Mouse (Mus musculus): ENCODE measurements at regions not wholly inside any gene's neighbourhood (a gene's known extent, or its start where the extent isn't known, plus 50 kb on each side); places are given as distances from the start of the nearest gene placed in this dataset.

DNA sequence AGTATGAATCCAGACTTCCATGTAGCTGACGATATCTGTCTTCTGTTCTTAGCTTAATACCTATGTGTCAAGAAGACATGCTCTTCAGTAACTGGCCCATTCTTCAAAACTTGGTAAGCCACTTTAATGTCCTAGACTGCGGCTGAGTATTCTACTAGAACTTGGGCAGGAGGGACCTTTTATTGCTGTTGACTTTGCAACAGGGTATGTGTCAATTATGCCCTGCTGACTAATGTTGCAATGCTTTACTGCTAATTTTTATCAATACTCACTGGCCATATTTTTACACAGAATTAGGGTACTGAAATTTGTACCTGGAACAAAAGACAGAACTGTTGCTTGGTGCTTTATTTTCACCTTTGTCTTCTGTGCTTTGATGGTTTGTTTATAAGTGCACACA lies 746.9 kb downstream of the Ppargc1a start:
- no peak for DNase-seq (ENCODE audit: low read depth, low spot score)

GRCm38 (mm10) chr5:50819959-50820358 lies 747.6 kb downstream of the Ppargc1a start:
- DNase-seq (ENCODE audit: low read depth, low spot score) = no peak

DNA sequence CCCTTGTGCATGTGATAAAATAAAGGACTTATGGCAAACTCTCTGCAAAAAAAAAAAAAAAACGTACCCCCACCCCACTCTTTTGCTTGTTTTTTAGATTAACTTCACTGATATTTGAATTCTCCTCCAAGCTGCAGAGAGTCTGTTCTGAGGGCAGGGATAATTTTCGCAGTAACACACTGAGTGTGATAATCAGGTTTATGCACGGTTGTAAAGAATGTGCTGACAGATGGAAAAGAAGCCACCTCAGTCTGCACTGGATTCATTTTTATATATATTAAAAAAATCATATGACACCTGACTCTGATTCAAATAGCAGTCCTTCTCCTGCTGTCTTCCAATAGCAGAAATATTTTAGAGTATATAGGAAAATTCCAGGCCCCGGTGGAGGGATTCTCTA lies 736.5 kb upstream of the Adgra3 start:
- no peak for DNase-seq (ENCODE audit: low read depth, low spot score)

DNA sequence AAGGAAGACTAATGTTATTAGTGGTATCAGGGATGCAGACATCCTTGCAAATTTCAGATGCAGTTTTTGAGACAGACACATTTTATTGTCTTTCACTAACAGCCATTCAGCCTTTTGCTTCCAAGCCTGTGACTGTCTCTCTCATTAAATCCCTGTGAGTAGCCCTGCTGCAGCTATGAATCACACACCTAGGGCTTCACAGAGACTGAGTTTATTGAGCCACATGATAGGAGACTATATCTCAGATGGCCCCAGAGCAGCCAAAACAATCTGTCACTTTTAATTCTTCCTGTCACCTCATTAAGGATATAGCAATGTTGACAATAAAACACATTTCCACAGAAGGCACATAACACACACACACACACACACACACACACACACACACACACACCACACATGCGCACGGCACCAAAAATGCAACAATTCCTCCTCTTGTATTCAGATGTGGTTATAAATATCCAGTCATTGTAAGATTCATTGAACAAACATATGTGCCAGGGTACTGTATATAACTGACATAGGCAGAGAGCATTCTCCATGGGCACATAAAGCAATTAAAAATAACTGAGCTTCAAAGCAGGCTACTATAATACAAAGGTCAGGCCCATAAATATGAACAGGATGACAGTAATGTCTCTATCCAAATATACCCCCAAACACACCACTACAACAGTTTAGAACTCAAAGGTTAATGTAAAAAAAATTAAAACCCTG lies 735.8 kb upstream of the Adgra3 start:
- no peak for DNase-seq (ENCODE audit: low read depth, low spot score)

DNA sequence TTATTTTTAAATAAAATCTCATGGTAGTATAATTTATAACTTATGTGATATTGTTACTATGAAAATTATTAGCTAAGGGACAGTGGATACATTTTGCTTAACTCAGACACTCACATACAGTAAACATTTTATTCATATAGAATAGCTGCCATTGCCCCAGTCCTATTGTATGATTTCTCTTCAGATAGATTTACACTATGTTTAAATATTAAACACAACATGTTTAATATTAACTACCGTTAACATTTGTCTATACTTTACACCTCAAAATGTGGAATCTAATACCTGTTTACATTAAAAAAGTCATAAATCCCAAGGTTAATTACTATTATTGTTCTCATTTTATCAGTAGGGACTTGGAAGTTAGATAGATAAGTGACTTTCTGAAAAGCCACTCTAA lies 734.8 kb upstream of the Adgra3 start:
- DNase-seq (ENCODE audit: low read depth, low spot score) = no peak

DNA sequence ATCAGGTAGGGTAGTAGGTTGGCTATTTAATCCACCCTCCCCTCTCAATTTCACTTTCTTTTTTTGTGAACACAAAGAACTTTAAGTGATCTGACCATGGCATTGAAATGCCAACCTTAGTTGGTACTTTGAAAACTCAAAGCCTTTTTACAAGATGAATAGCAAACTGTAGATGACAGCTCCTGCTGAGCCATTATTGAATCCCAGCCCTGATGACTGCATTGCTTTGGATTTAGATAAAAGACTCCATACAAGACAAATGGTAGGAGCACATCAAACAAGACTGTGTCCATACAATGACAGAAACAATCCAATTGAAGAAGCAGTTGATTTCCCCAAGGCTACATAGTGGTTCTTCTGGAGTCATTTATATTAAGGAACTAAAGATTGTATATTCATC lies 726.5 kb upstream of the Adgra3 start:
- DNase-seq (ENCODE audit: low read depth, low spot score) = no peak

- no peak for DNase-seq (ENCODE audit: low read depth, low spot score)
Observed at GRCm38 (mm10) chr5:50779138-50779537, 720.3 kb upstream of the Adgra3 start.

- DNase-seq (ENCODE audit: low read depth, low spot score) = no peak
Observed at GRCm38 (mm10) chr5:50778221-50778620, 719.4 kb upstream of the Adgra3 start.

DNA sequence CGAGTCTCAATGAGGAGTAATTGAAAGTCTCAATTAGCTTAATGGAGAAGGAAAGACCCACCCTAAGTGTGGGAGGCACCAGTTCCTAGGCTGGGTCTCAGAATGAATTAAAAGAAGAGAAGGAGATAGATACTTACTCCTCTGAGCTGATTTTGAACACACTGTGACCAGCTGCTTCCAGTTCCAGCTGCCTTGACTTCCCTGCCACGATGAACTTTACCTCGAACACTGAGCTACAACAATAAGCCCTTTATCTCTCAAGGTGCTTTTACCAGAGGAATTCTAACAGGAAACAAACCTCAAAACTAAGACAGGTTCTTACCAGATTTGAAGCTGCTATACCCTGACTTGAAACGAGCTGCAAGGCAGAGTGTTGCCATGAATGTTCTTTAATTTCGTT lies 703.5 kb upstream of the Adgra3 start:
- DNase-seq (ENCODE audit: low read depth, low spot score) = no peak

GRCm38 (mm10) chr5:50760386-50760785 lies 701.6 kb upstream of the Adgra3 start:
- no peak for DNase-seq (ENCODE audit: low read depth, low spot score)

- DNase-seq (ENCODE audit: low read depth, low spot score) = peak; percentile 11
Observed at GRCm38 (mm10) chr5:50752766-50753165, 694.0 kb upstream of the Adgra3 start.

DNA sequence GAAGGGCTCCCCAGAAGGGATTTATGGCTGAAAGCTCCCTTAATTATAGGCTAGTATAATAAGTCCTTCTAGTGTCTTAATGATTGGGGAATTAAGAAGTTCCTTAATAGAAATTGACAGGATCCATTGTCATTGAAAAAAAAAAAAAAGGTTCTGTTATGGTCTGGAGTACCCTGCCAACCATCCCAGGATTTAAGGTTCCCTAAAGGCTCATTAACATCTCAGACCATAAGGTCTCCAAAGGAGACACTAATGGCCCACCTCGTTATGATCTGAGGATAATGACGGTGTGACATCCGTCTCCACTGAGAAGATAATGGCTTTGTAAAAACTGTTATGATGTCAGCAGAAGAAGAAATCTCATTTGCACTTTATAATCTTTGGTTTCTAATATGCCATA lies 692.6 kb upstream of the Adgra3 start:
- DNase-seq (ENCODE audit: low read depth, low spot score) = no peak

GRCm38 (mm10) chr5:50743030-50743429 lies 684.2 kb upstream of the Adgra3 start:
- DNase-seq (ENCODE audit: low read depth, low spot score) = no peak

DNA sequence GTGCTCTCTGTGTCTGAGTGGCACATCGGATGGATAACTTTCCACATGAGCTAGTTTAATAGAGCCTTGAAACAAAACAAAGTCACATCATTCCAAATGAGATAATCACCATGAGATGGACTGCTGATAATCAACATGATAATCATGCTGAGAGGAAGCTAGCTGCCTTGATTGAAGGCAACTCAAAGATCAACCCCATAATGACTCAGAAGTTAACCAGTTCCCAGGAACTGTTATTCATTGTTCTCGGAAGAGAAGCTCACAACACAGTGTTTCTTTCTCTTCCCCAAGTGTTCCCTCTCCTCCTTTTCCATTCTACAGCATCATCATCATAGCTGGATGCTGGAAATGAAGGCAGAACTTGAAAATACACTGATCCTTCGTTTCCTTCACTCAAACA lies 674.9 kb upstream of the Adgra3 start:
- DNase-seq (ENCODE audit: low read depth, low spot score) = no peak

- DNase-seq (ENCODE audit: low read depth, low spot score) = no peak
Observed at GRCm38 (mm10) chr5:50728337-50729003, 669.7 kb upstream of the Adgra3 start.

DNA sequence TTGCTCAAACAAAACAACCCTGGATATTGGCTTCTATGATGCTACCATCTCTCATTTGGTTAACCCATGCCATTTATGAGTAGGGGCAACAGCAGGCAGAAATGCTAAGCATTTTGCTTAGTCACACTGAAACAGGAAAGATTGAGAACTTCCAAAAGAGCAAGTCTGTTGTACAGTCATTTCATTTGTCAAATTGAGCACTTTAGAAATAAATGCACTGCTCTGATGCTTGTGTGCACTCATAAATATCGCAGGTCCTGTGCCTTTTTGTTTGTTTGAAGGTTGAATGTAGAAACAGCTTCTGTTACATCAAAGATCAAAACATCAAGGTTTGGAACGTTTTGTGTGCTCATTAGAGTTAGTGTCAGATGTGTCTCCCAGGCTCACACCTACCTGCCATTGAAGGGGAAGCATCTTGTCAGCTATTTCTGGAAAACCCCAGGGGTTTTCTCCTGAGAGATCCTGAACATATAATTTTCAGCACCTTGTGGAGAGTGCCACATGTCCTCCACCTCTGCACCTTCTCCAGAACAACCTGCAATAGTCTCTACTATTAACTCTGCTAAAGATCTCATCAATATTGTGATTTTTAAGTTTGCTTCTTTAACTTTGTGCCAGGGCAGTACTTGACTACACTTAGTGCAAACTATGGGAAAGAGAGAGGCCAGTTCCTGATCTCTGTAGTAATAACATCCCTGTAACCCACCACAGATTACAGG lies 648.3 kb upstream of the Adgra3 start:
- DNase-seq (ENCODE audit: low read depth, low spot score) = no peak

GRCm38 (mm10) chr5:50698084-50698483 lies 639.3 kb upstream of the Adgra3 start:
- no peak for DNase-seq (ENCODE audit: low read depth, low spot score)

- no peak for DNase-seq (ENCODE audit: low read depth, low spot score)
Observed at GRCm38 (mm10) chr5:50697588-50697987, 638.8 kb upstream of the Adgra3 start.

- DNase-seq (ENCODE audit: low read depth, low spot score) = no peak
Observed at GRCm38 (mm10) chr5:50688362-50688761, 629.6 kb upstream of the Adgra3 start.

DNA sequence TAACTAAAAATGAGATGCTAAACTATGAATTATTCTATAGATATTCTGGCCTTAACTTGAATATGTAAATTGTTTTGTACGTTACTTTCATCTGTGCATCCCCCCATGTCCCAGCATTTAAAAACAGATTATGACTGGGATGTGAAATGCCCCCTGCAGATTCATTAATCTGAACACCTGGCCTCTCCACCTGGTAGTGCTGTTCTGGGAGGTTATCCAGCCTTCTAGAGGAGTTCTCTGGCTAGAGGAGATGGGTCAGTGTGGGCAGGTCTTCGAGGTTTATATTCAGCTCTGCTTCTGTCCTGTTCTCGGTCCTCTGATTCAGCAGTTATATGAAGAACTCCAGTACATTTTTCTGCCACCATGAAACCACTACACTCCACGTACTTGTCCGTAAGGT lies 625.2 kb upstream of the Adgra3 start:
- no peak for DNase-seq (ENCODE audit: low read depth, low spot score)

- no peak for DNase-seq (ENCODE audit: low read depth, low spot score)
Observed at GRCm38 (mm10) chr5:50636539-50636938, 577.7 kb upstream of the Adgra3 start.

DNA sequence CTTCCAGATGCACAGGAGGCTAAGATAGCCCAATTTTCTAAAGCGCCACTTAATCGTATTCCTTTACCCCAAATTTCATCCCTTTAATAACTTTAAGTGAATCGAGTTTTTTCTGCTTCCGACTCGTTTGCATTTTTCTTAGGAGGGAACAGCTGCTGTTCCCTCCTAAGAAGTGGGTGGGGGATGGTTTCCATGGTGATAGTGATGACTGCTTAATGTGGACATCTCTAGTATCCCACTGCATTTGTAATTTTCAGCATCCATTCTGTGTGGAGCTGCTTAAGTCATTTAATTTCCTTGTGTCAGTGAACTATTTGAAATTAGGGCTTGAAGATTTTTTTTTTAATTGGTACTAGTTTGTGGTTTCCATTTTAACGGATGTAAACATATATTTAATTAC lies 567.8 kb upstream of the Adgra3 start:
- DNase-seq (ENCODE audit: low read depth, low spot score) = no peak

DNA sequence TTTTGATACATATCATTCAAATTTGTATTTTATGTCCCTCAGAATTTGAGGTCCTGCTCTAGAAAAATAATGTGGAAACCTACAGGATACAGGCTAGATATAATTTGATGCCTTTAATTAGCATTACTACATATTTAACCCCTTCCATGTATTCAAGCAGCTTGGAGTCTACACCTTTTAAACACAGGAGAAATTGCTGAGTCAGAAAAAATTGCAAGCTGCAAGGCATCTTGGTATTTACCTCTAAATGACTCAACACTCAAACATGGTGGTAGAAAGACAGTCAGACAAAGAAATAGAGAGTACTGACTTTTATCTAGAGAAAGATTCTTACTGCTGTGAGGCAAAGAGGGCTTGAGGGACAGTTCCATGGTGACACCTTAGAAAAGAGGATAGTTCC lies 565.4 kb upstream of the Adgra3 start:
- no peak for DNase-seq (ENCODE audit: low read depth, low spot score)
